Mouse (Mus musculus) layer of hippocampus, postnatal 25 days (tissue): ENCODE data around the gene Usp38. TPM values are rescaled to one million over a fixed set of nuclear protein-coding genes. Genes with fewer than 3 reads are reported as not detected.

Source experiments
- DNase-seq, 2 experiments: peaks; one replicate each; pipeline ENCODE4 v3.0.0; 2022; ENCODE audit warnings: mixed read lengths in 2 of 2, low spot score in 1 of 2; ENCODE audit errors: extremely low spot score in 1 of 2
- total RNA-seq, 2 experiments: library from RNA; stranded (reverse); gene quantifications; 2 replicates each; pipeline ENCODE4 v1.2.3; 2021

Gene Usp38
- total RNA-seq, 2 experiments from 2014 or later: 24.9 to 25.8 TPM

DNA sequence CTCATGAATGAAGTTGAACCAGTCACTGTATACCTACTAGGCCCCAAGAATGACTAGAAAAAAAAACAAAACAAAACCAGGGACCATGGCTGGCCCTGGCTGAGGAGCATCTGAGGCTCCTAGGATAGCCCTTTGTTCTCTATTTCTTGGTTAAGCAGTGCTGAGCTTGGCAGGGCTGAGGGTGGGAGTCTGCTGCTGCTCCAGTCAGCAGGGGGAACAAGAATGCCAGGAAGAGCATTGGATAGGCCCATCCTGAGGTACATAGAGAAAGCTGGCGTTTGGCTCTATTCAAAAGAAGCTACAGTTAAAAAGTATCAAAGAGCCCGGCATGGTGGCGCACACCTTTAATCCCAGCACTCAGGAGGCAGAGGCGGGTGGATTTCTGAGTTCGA lies 52.1 kb downstream of the Usp38 start:
- DNase-seq: no peak

DNA sequence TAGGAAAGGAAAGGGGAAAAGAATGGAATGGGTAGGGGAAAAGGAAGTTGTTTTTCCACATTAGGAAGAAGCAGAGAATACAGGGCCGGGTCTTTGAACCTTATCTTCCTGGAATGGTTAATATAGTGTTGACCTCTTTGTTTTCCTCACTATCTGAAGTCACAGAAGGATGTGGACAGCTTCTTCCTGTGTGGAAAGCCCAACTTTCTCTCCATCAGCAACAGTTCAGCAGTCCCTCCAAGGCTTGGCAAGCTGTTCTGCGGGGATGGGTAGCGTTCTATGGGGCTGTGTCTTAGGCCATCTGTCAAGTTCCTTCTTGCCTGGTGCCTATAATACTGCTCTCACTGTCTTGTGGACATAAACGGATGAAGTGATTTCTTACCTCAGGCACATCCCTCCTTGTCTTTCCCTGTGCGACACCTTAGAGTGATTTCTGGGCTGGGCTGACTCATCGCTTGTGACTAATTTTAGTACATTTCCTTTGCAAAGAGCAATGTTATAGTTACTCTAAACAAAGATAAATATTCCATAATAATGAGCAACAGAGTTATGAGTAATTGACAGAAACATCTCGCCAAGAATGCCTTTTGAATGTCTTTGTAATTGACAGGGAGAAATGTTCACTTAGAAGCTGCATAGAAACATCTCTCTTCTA lies 52.7 kb downstream of the Usp38 start:
- no peak for DNase-seq

GRCm38 (mm10) chr8:80961070-80961609 lies 53.6 kb downstream of the Usp38 start:
- no peak for DNase-seq

GRCm38 (mm10) chr8:80959588-80960268 lies 55.0 kb downstream of the Usp38 start:
- DNase-seq: no peak

- DNase-seq: no peak
Observed at GRCm38 (mm10) chr8:80957776-80958175, 57.0 kb downstream of the Usp38 start.

DNA sequence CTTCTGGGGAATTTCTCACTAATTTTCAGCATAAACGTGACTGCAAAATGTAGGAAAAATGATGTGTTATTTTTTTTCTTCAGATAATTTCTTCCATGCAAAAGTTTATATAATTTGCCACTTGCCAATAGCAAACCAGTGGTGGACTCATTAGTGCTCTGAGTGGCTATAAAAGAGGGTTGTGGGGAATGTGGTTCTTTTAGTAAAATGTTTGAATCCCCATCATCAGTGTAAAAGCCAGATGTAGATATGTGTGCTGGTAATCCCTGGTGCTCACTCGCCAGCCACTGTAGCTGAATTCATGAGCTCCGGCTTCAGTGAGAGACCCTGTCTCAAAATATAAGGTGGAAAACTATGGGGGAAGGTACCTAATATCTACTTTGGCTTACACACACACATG lies 61.8 kb downstream of the Usp38 start:
- no peak for DNase-seq

DNA sequence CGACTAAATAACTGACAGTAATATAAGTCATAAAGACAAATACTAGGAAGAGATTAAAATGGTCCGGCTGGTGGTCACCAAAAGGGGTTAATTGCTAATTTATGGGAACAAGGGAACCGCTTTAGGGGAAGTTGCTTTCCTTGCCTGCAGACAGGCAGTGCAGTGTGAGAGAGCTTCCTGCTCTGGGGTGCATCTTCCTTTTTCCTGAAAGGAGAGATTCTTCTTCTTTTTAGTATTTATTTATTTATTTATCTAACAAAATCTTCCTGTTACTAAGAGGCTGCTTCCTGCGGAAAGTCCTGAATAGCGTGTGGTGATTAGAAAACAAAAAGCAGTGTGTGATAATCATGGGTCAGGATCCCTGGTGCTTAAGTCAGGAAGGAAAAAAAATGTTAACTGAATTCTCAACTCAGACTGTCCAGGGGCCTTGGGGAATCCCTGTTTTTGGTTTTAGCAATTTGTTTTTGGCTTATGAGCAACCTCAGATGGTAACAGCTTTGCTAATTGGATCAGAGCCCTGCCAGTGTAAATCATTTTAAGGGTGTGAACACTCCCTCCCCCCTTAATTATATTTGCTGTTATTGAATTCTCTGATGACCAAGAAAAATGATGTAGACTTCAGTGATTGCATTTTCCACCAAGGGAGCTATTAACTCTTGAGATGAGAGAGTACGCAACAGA lies 62.4 kb downstream of the Usp38 start:
- no peak for DNase-seq

- DNase-seq: no peak
Observed at GRCm38 (mm10) chr8:80948405-80949183, 66.1 kb downstream of the Usp38 start.

DNA sequence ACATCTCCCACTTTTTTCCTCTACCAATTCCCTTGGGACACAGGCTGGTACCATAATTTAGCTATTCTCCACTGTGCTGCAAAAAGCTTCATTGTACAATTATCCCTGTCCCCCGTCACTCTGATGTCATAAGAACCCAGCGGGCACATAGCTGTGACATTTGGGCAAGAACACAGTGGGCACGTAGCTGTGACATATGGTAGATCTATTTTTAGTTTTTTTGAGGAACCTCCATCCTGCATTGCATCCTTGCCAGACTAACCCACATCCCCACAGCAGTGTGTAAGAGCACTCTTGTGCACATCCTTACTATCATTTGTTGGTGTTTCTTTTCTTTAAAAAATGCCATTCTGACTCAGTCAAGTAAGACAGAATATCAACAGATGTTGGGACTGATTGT lies 71.0 kb downstream of the Usp38 start:
- no peak for DNase-seq

DNA sequence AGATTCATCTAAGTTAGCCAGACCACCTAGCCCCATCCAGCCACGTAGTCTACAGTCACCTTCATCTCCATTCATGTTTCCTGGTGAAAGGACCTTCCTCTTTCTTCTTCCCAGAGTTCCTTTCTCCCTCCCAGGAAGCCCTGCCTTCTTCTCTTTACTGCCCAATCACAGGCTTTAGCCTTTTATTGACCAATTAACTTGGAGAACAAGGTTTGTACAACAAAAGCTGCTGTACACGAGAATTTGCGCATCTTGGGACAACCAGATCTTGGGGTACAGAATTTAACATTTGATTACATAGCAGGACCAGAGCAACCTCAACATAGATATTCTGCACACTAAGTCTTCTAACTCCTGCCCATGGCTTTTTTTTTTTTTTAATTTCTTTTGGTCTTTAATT lies 73.1 kb downstream of the Usp38 start:
- DNase-seq: no peak

DNA sequence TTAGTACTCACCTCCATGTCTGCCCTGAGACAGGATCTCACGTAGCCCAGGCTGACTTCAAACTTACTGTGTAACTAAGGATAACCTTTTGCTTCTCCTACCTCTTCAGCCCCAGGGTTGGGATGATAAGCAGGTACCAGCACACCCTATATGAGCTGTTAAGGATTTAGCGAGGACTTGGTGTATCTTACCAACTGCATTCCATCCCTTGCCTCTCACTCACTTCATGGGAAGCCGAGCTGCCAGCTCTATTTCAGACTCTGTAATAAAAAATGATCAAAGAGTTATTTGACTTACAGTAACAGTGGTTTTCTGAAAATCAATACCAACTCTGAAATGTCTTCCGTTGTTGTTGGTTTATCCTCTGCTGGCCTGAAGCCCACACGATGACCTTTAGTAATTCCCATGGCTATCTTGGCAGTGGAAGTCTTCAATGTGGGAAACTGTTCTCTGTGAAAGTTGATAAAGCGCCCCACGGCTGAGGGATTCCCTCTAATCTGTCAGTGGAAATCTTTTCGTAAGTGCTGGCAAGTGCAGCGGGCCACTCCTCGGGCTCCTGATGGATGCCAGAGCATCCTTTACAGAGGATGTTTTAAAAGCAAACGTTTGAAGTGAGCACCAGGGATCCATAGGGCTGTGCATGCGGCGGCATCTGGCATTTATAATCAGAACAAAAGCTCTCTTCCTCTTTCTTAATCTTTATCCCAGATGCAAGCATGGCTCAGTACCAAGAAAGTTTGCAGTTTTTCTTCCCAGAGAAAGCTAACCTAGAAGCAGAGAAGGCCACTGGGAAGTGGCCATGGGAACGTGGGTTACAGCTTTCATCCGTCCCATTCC lies 76.7 kb downstream of the Usp38 start:
- no peak for DNase-seq

Other genes with a start within 250 kb of the Usp38 start
- gene Gab1, start 134.4 kb downstream of the Usp38 start, total RNA-seq: 10 to 100 TPM; 20.0 to 23.0 TPM